Mouse (Mus musculus) liver, embryonic 14.5 days (tissue): ENCODE data around the gene Izumo1.

Experiments used
- CTCF ChIP-seq: IDR thresholded peaks from 2 replicates; pipeline ENCODE4 v1.5.1; 2016; ENCODE audit warnings: antibody characterized with exemption, low read depth, control low read depth
- EP300 ChIP-seq: IDR thresholded peaks from 2 replicates; pipeline ENCODE4 v1.6.1; 2016; ENCODE audit warnings: antibody characterized with exemption, low read depth

DNA sequence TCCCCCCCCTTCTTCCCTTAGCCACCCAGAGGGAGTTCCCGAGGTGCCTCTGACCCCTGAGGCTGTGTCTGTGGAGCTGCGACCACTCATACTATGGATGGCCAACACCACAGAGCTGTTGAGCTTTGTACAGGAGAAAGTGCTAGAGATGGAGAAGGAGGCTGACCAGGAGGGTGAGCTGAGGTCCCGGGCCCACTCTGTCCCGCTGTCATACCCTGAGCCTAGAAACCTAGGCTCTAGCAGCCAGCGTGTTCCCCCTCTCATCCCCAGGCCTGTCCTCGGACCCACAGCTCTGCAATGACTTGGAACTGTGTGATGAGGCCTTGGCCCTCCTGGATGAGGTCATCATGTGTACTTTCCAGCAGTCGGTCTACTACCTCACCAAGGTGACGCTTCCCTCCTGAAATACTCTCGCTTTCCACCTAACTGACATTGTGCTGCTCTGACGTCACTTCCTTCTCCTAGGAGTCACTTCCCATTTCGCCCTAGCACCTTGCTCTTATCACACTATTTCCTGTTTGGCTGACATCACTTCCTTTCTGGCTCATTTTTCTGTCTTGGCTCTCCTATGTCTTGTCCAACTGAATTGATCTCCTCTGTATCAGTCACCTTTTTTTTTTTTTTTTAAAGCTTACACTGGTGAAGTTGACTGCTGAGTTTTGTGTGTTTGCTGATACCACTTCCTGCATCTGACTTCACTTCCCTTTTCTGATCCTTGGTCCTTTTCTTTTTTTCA lies 13.5 kb downstream of the Izumo1 start:
- no peak for TF ChIP-seq CTCF
- no peak for TF ChIP-seq EP300
